Mouse (Mus musculus): ENCODE results near the gene Mrps27. TPM values are rescaled to one million over a fixed set of nuclear protein-coding genes. Genes with fewer than 3 reads are reported as not detected.

Gene Mrps27
- polyA plus RNA-seq, 1 experiment from 2014 or later, result 50.7 TPM

DNA sequence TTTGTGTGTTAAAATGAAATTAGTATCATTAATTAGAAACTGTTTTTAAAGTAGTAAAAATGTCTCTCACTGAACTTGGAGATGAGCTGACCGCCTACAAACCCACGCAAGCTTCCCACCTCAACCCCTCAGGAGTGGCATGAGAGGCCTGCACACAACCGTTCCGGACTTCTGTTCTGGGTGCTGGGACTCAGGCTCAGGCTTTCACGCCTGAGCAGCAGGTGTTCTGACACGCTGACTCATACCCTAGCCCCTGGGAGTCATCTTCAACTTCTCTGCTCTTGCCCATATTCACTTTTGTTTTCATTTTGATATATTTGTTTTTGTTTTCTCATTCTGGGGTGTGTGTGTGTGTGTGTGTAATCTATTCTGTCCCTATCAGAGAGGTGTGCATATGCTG, 5.4 kb downstream of the Mrps27 start:
- WGBS, result 85% methylated on average over 6 of the region's 6 CpGs
- H3K9ac ChIP-seq (ENCODE audit: low read depth, low read length), result no peak overlapping the region
- no peak for TF ChIP-seq CTCF (IDR thresholded peaks at IDR 0.05; ENCODE audit: low read depth)
- peaks cover 10% of the 10 kb centered on the region; the same call in 1 of the 2 replicates for H3K36me3 ChIP-seq (ENCODE audit: insufficient read depth, low read length)
- H3K4me2 ChIP-seq (ENCODE audit: low read length), result no peak overlapping the region
- H3K9me3 ChIP-seq (replicated peaks; ENCODE audit: low read length), result no peaks in the 10 kb centered on the region
- ATAC-seq (replicated peaks; ENCODE audit: low FRiP score, low read depth) (no peak), DNase-seq (ENCODE audit: low spot score) (no peak)
- H3K27ac ChIP-seq, result no peak overlapping the region
- 0 out of 2 replicates have a peak, but pooled peaks cover 6% of the 10 kb centered on the region for H3K4me1 ChIP-seq (replicated peaks; ENCODE audit: insufficient read depth, low read length)
- no peak overlapping the region for H3K4me3 ChIP-seq (replicated peaks; ENCODE audit: low read depth, low read length)
- H3K27me3 ChIP-seq (ENCODE audit: insufficient read depth, low read length), result no peaks in the 10 kb centered on the region

GRCm38 (mm10) chr13:99351186-99351585, 6.6 kb downstream of the Mrps27 start:
- Histone ChIP-seq H3K4me2 (ENCODE audit: low read length) (no peak overlapping the region), H3K27ac (no peak overlapping the region), H3K9ac (ENCODE audit: low read depth, low read length) (no peak overlapping the region), H3K36me3 (ENCODE audit: insufficient read depth, low read length) (peaks cover 10% of the 10 kb centered on the region; the same call in 1 of the 2 replicates), H3K4me3 (replicated peaks; ENCODE audit: low read depth, low read length) (no peak overlapping the region), H3K4me1 (replicated peaks; ENCODE audit: insufficient read depth, low read length) (no peaks in the 10 kb centered on the region), H3K9me3 (replicated peaks; ENCODE audit: low read length) (no peaks in the 10 kb centered on the region), H3K27me3 (ENCODE audit: insufficient read depth, low read length) (no peaks in the 10 kb centered on the region)
- no peak for DNase-seq (ENCODE audit: low spot score)
- TF ChIP-seq CTCF (IDR thresholded peaks at IDR 0.05; ENCODE audit: low read depth), result no peak
- WGBS, result 39% methylated on average over 8 of the region's 8 CpGs
- ATAC-seq (replicated peaks; ENCODE audit: low FRiP score, low read depth), result no peak

GRCm38 (mm10) chr13:99351596-99351995, 7.0 kb downstream of the Mrps27 start:
- H3K4me2 ChIP-seq (ENCODE audit: low read length), result no peak overlapping the region
- no peaks in the 10 kb centered on the region for H3K27me3 ChIP-seq (ENCODE audit: insufficient read depth, low read length)
- H3K9me3 ChIP-seq (replicated peaks; ENCODE audit: low read length), result no peaks in the 10 kb centered on the region
- H3K4me1 ChIP-seq (replicated peaks; ENCODE audit: insufficient read depth, low read length), result no peaks in the 10 kb centered on the region
- H3K36me3 ChIP-seq (ENCODE audit: insufficient read depth, low read length), result peaks cover 10% of the 10 kb centered on the region; the same call in 1 of the 2 replicates
- no peak overlapping the region for H3K9ac ChIP-seq (ENCODE audit: low read depth, low read length)
- H3K4me3 ChIP-seq (replicated peaks; ENCODE audit: low read depth, low read length), result no peak overlapping the region
- no peak for TF ChIP-seq CTCF (IDR thresholded peaks at IDR 0.05; ENCODE audit: low read depth)
- no peak overlapping the region for H3K27ac ChIP-seq
- DNase-seq (ENCODE audit: low spot score) (no peak), ATAC-seq (replicated peaks; ENCODE audit: low FRiP score, low read depth) (no peak)
- WGBS, result 66% methylated on average over 3 of the region's 3 CpGs

DNA sequence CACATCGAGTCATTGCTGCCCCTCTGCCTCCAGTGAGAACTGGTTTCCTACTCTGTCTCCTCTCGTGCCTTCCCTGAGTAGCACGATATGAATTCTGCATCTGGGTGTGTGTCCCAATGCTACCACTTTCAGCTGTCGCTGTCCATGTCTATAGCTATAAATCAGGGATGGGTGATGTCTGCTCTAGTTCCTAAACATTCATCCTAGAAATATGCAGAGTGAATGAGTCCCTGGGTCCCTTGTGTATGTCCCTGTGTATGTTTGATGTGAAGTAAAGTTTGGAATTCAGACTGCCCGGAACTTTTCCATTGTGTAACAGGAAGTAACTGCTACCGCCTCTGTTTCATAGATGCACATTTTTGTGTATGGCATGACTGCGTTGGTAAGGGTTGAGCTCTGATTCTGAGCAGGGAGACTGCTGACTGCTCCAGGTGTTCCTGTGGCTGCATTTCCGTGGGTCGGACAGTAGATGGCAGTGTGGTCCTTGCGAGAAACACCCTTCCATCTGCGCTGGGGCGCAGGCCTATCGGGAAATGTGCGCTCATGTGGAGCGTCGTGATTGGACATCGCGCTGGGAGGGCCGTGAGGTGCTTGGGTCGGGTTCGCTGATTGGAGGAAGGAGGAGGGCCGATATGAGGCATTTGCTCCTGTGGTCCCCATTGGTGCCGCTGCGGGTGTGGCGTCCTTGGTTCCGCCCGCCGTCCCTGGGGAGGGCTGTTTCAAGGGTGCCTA, 8.3 kb downstream of the Mrps27 start:
- no peaks in the 10 kb centered on the region for H3K4me1 ChIP-seq (replicated peaks; ENCODE audit: insufficient read depth, low read length)
- WGBS, result 11% methylated on average over 28 of the region's 28 CpGs
- peak; percentile 100 for ATAC-seq (replicated peaks; ENCODE audit: low FRiP score, low read depth)

DNA sequence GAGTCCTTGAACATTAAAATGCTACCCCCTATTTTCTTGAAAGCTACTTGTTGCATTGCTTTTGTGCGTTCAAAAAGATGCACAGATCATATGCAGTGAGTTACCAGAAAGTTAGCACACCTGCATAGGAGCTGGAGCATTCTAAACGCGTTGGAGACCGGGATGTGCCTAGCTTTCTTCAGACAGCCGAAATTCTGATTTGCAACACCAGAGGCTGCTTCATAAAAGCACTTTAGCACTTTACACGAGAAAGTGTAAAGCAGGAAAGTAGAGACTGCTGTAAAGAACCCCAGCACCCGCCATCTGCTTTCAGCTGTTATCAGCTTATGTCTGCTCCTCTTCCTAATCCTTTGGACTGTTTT, 8.9 kb downstream of the Mrps27 start:
- Histone ChIP-seq H3K9me3 (replicated peaks; ENCODE audit: low read length) (no peaks in the 10 kb centered on the region), H3K9ac (ENCODE audit: low read depth, low read length) (peak overlapping the region; percentile 62), H3K4me2 (ENCODE audit: low read length) (peak overlapping the region; percentile 69), H3K36me3 (ENCODE audit: insufficient read depth, low read length) (peaks cover 10% of the 10 kb centered on the region), H3K27me3 (ENCODE audit: insufficient read depth, low read length) (no peaks in the 10 kb centered on the region), H3K4me1 (replicated peaks; ENCODE audit: insufficient read depth, low read length) (no peaks in the 10 kb centered on the region), H3K27ac (peak overlapping the region; percentile 74), H3K4me3 (replicated peaks; ENCODE audit: low read depth, low read length) (peak overlapping the region; percentile 36)
- no peak for TF ChIP-seq CTCF (IDR thresholded peaks at IDR 0.05; ENCODE audit: low read depth)
- DNase-seq (ENCODE audit: low spot score), result no peak
- 8% methylated on average over 7 of the region's 7 CpGs for WGBS
- ATAC-seq (replicated peaks; ENCODE audit: low FRiP score, low read depth), result peak; percentile 14; the same call in 1 of the 2 replicates

More for the DNA sequence above, 8.3 kb downstream of the Mrps27 start:
- peaks cover 10% of the 10 kb centered on the region; the same call in 1 of the 2 replicates for H3K36me3 ChIP-seq (ENCODE audit: insufficient read depth, low read length)
- DNase-seq (ENCODE audit: low spot score), result peak; percentile 98
- H3K4me2 ChIP-seq (ENCODE audit: low read length), result peak overlapping the region; percentile 69
- no peaks in the 10 kb centered on the region for H3K27me3 ChIP-seq (ENCODE audit: insufficient read depth, low read length)
- TF ChIP-seq CTCF (IDR thresholded peaks at IDR 0.05; ENCODE audit: low read depth), result peak; percentile 99
- no peaks in the 10 kb centered on the region for H3K9me3 ChIP-seq (replicated peaks; ENCODE audit: low read length)
- peak overlapping the region; percentile 36 for H3K4me3 ChIP-seq (replicated peaks; ENCODE audit: low read depth, low read length)
- H3K27ac ChIP-seq, result peak overlapping the region; percentile 74
- peak overlapping the region; percentile 62; the same call in 1 of the 2 replicates for H3K9ac ChIP-seq (ENCODE audit: low read depth, low read length)

DNA sequence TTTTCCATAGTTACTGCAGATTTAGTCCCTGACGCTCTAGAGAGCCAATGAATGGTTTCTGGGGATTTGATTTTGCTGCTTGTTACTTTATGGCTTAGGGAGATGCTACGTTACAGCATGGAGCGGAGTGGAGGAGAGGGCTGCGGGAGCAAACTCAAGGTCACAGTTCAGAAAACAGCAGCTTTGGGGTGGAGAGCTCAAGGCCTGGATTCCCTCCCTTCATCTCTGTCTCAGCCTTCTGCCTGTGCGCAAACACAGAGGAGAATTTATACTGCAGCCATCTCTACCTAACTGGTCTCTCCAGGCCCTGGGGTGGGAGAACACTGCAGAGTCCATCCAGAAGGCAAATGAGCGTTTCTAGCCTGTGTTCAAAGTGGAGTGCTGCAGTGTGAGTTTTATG, 10.5 kb downstream of the Mrps27 start:
- DNase-seq (ENCODE audit: low spot score) (no peak), ATAC-seq (replicated peaks; ENCODE audit: low FRiP score, low read depth) (no peak)
- WGBS, result 53% methylated on average over 6 of the region's 6 CpGs
- H3K27ac ChIP-seq, result no peak overlapping the region
- no peaks in the 10 kb centered on the region for H3K4me1 ChIP-seq (replicated peaks; ENCODE audit: insufficient read depth, low read length)
- no peak overlapping the region for H3K4me3 ChIP-seq (replicated peaks; ENCODE audit: low read depth, low read length)
- no peak overlapping the region for H3K4me2 ChIP-seq (ENCODE audit: low read length)
- no peaks in the 10 kb centered on the region for H3K9me3 ChIP-seq (replicated peaks; ENCODE audit: low read length)
- no peaks in the 10 kb centered on the region for H3K27me3 ChIP-seq (ENCODE audit: insufficient read depth, low read length)
- peaks cover 6% of the 10 kb centered on the region; the same call in 1 of the 2 replicates for H3K36me3 ChIP-seq (ENCODE audit: insufficient read depth, low read length)
- TF ChIP-seq CTCF (IDR thresholded peaks at IDR 0.05; ENCODE audit: low read depth), result no peak
- 0 out of 2 replicates have a peak overlapping the region, but pooled peaks have one; percentile 38 for H3K9ac ChIP-seq (ENCODE audit: low read depth, low read length)
